Mouse (Mus musculus): ENCODE results near the gene Fbxo5.

Fbxo5 gene

DNA sequence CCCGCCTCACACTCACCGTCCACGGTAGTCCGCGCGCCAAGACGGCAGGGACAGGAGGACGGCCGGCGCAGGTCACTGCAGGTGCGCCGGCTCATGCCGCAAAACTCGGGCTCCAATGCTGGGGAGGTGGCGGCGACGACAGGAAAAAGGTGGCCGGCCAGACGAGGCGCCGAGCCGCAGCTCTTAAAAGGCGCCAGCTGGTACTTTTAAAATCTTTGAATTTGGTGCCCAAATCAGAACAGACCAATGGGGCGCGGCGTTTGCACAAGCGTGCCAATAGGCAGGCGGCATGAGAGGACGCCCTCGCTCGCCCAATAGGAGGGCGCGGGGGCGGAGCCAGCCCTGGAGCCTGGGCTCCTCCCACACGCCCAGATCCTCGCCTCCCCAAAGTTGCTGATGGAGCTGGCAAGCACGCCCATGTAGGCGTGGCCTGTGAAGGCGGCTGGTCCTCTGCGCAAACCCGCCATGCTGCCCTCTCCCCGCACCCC, at the start of gene Fbxo5:
Gene Fbxo5, minus strand, starts transcription at position 358 of the 488 bp plus-strand sequence.
- DNase-seq (ENCODE audit: low spot score) = peak; percentile 97

GRCm38 (mm10) chr10:5853290-5853868, 48.0 kb upstream of the Fbxo5 start:
- DNase-seq (ENCODE audit: low spot score) = no peak

- DNase-seq (ENCODE audit: low spot score) = no peak
Measured at GRCm38 (mm10) chr10:5846939-5847338, 41.5 kb upstream of the Fbxo5 start.

DNA sequence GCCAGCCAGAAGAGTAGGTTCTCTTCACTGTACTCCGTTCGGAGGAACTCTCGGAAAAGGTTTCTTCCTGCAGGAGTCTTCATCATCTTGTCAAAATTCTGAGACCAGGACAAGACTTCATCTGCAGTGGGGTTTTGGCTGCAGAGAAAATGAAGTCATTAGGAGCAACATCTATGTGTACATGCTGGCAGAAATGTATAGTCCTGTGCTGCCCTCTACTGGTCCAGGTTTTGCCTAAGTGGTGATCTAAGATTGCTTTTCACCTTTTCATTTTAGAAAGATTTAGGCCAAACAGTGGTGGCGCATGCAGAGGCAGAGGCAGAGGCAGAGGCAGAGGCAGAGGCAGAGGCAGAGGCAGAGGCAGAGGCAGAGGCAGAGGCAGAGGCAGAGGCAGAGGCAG, 36.0 kb upstream of the Fbxo5 start:
- DNase-seq (ENCODE audit: low spot score) = peak; percentile 68

- DNase-seq (ENCODE audit: low spot score) = no peak
Measured at GRCm38 (mm10) chr10:5826336-5827025, 21.1 kb upstream of the Fbxo5 start.

GRCm38 (mm10) chr10:5824779-5825178, 19.4 kb upstream of the Fbxo5 start:
- peak; percentile 46 for DNase-seq (ENCODE audit: low spot score)

DNA sequence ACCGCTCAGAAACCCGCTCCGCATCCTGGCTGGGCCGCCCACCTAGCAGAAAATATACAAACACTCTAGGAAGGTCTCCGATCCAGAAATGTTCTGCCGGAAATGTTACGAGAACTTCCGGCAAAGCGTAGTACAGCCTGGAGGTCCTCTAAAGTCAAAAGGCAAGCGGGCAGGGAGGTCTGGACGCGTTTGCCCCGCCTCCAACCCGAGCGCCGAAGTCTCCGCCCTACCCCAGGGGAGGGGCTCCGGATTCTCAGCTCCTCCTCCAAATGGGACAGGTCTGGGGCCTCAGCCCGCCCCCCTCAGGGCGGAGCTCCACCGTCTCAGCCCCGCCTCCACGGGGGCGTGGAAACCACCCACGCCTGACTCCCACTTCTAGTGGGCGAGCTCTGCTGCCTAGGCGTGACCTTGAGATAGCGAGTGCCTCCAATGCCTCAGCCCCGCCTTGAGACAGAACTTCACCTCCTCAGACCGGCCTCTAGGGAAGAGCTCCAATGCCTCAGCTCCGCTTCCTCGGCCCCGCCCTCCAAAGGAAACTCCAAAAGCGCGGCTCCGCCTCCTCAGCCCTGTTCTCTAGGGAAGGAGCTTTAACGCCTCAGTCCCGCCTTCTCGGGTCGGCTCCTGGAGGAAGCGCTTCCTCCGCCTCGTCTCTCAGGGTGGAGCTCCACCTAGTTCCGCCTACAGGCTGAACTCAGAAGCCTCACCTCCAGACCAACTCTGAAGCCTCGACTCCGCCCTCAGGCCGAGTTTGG, 18.5 kb upstream of the Fbxo5 start, which contains the start of gene Mtrf1l:
Gene Mtrf1l, minus strand, starts transcription at position 171 of the 752 bp plus-strand sequence.
- peak; percentile 97 for DNase-seq (ENCODE audit: low spot score)

GRCm38 (mm10) chr10:5823291-5823739, 17.9 kb upstream of the Fbxo5 start:
- DNase-seq (ENCODE audit: low spot score) = no peak

- DNase-seq (ENCODE audit: low spot score) = no peak
Measured at GRCm38 (mm10) chr10:5818772-5819171, 13.4 kb upstream of the Fbxo5 start.

GRCm38 (mm10) chr10:5815968-5816367, 10.6 kb upstream of the Fbxo5 start:
- no peak for DNase-seq (ENCODE audit: low spot score)

DNA sequence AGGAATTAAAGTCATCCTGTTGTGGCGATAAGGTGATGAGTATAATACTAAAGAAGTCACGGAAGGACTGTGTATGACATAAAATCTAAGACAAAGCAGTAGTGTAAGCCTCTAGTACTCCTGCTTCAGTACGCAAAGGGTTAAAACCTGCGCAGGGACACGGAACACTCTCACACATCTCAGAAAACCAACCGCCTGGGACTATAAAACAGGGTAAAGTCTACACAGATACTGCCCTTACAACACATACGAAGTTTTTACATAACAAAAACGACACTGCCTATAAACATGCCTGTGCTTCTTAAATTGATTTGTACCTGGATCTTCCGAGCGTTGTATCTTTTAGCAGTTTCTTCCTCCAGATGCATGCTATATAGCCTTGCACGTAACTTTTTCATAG, 8.3 kb upstream of the Fbxo5 start:
- no peak for DNase-seq (ENCODE audit: low spot score)

- DNase-seq (ENCODE audit: low spot score) = no peak
Measured at GRCm38 (mm10) chr10:5807683-5808082, 2.3 kb upstream of the Fbxo5 start.

DNA sequence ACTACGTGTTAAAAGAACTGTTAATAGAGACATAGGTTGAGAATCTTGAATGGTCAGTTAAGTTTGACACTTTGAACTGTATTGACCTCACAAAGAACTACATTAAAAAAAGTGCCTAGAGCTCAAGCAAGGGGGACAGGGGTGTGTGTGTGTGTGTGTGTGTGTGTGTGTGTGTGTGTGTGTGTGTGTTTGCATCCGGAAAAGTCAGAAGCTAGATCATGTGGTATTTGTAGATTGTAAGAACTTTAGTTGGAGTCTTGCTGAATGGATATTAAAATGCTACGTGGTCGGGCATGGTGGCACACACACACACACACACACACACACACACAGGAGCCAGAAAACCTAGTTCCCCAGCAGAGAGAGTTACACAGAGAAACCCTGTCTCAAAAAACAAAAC, 1.6 kb upstream of the Fbxo5 start:
- DNase-seq (ENCODE audit: low spot score) = no peak

DNA sequence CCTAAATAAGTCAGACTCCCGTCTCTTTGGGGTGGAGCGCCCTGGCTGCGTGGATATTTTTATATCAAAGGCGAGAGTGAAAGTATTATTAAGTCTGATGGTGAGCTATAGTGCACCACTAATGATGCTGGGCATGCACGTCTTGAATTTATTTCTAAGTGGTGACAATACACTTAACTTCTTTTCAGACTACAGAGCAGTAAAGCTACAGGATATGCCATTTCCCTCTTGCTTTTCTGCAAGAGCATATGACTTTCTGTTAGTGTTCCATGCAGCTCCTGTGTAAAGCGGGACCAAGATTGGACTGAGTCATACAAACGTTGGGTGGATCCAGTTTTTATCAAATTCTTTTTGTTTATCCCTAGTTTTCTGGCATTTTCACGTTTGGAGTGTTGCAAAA, 1.0 kb upstream of the Fbxo5 start:
- no peak for DNase-seq (ENCODE audit: low spot score)

DNA sequence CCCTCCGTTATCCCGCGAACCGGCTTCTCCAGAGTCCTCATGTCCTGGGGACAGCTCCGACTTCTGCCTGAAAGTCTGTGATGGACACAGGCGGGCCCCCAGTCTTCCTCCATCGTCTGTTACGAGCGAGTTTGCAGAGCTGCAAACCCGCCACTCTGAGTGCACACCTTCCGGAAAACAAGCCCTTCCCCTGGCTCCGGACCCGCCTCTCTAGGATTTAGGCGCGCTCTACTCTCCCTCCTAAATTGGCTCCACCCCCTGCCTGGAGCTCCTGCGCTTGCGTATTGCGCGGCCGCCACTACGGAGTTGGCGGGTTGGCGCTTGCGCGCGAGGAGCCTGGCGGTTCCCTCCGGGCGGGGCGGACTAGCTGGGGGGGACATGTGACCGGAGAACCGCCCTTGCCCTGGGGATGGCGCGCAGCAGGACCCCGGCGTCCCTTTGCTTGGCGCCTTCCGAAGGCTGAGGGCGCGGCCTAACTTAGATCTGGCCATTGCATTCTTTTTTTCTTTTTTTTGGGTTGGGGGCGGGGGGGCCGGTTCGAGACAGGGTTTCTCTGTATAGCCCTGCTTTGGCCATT, 419 bp upstream of the Fbxo5 start:
- peak; percentile 96 for DNase-seq (ENCODE audit: low spot score)

DNA sequence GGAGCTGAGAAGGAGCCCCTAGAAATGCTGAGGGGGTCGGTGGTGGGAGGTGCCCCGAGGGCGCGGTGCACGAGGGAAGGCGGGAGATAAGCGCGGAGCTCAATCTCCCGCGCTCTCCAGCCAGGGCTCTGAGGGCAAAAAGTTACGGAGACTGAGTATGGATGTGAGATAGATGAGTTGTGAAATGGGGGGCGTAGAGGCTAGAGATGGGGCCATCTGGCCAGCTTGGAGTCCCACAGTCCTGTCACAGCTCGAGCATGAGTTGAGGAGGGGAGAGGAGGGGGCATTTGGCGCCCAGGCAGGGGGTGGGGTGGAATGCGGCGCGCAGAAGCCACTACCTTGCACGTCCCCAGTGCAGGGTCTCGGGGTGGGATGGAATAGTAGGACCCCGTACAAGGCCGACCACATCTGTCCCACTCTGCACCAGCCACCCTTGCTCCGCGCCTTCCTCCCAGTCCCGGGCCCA, 676 bp downstream of the Fbxo5 start:
- peak; percentile 56 for DNase-seq (ENCODE audit: low spot score)

DNA sequence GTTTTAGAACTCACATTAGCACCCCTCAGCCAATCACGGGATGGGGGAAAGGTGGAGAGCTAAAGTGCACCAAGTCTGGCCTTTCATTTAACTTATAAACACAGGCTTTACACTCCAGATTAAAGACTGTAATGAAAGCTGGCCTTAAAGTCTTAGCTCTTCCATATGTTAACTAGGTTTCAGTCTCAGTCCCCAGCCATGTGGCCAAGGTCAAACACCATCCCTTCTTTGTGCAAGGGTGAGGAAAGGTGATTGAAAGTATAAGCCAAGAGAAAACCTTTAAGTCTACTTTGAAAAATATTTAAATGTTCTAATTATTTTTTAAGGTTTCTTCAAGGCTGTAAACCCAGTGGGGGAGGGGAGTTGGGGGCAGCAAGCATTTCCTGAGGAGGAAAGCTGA, 1.7 kb downstream of the Fbxo5 start:
- no peak for DNase-seq (ENCODE audit: low spot score)

- DNase-seq (ENCODE audit: low spot score) = peak; percentile 35
Measured at GRCm38 (mm10) chr10:5802866-5803265, 2.5 kb downstream of the Fbxo5 start.

DNA sequence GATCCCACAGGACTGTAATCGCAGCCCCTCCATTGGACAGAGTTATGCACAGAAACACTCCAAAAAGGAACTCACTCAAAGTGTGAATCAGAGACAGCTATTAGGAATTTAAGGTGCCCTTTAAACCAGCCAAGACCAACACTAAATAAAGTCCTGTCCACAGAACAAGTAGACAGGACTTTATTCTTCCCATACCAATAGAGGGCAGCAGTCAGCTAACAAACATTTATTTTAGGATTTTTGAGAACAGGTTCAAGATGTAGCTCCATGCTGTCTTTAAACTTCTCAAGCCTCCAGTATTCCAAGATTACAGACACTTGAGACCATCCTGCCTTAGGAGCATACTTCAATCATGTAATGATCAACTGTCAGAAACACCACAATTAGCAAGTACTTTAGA, 4.9 kb downstream of the Fbxo5 start:
- DNase-seq (ENCODE audit: low spot score) = no peak

DNA sequence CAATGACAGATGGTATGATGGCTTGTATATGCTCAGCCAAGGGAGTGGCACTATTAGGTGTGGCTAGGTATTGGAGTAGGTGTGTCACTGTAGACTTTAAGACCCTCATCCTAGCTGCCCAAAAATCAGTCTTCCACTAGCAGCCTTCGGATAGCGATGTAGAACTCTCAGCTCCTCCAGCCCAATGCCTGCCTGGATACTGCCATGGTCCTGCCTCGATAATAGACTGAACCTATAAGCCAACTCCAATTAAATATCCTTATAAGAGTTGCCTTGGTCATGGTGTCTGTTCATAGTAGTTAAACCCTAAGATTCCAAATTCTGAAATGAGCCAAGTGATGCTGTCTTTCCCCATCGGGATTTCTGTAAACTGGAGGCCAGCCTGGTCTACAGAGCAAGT, 7.3 kb downstream of the Fbxo5 start:
- no peak for DNase-seq (ENCODE audit: low spot score)

DNA sequence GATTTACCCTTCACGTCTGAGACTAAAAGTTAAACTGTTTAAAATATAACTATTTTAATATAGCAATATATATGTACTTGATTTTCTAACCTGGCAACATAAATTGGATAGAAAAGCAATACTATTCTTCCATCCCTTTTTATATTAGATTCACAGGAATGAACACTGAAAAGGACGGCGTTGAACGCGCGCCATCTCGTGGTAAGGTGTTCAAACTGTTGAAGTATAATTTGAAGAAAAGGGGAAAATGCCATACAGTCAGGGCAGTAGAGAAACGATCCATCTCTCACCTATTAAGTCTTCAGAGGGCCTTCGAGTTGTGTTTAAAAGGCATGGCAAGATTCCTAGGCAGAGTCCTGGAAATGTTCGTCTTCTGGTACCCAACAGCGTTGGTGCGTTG, 14.7 kb downstream of the Fbxo5 start:
- peak; percentile 81 for DNase-seq (ENCODE audit: low spot score)

DNA sequence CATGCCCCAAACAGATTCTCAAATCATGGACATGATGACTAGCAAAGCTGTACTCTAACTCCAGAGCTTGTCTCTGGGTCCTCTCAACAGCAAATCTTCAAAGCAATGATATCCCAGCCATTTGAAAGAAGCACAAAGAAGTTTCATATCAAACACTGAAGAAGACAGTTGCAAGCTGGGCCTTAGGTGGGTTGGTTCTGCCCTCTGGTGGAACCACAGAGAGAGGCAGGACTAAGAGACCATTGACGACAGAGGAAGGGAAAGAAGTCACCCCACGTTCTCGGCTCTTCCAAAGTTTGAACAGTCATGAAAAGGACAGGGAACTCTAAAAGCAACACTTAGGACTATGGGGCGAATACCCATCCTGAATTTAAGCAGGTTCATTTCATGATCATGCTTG, 18.5 kb downstream of the Fbxo5 start:
- peak; percentile 51 for DNase-seq (ENCODE audit: low spot score)

All from embryo, embryonic 10 days (tissue).